Mouse (Mus musculus): ENCODE measurements around the gene Slc7a10. TPM values are rescaled to one million over a fixed set of nuclear protein-coding genes. Genes with fewer than 3 reads are reported as not detected.
A peak's percentile ranks its signal among the peaks of the same experiment; 100 is the strongest.
"Not testable (repeated sequence)": the region's sequence is repeated elsewhere in the genome, so short reads cannot be mapped to it uniquely, and the experiment has no call there.

Slc7a10 gene
- total and polyA plus RNA-seq, 3 experiments, result not detected

DNA sequence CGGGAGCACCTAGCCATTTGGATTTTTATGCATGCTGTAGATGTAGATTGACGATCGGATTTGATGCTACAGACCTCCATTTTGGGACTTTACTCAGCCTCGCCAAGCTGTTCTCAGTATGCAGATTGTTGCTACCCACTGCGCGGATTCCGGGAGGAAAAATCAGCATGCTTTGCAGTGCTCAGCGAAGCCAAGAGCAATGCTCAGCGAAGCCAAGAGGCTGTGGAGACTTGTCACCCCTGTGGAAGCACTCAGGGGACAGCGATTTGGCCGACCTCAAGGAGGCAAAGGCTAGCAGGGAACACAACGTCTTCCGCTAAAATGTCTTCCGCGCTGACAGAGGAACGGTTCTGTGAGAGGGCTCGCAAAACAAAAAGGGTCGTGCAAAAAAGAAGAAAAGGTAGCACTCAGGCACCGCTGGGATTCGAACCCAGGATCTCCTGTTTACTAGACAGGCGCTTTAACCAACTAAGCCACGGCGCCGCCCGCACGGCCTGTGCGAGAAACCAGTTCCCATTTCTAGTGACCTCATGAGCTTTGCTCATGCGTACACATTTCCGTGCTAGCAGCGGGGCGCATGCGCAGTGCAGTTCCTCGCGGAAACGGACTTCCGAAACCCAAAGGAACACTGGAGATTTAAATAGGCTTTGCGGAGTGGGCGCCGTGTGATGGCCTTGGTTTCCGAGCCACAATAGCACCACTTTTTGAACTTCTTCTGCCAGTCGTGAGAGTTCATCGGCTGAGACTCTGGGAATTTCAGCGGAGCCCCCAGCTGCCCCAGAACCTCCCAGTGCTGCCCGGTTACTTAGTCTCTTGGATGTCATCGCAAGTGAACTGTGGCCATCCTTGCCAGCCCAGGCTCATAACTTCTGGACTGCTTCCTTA, 48.4 kb downstream of the Slc7a10 start (continued):
- no peak for TF ChIP-seq ZC3H11A (IDR thresholded peaks at IDR 0.05; ENCODE audit: low read depth, low read length)

DNA sequence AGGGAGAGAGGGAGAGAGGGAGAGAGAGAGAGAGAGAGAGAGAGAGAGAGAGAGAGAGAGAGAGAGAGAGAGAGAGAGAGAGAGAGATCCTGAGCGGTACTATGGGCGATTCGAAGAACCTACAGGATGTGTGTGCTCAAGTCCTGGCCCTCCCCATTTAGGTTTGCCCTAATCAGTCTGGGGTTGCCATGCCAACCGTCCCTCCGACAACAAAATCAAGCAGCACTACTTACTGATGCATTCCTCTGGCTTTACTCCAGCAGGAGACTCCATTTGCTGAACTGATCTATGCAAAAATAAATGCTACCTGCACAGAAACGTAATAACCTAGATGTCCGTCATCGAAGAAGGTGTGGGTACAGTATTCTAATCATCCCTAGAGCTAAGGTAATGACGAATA, 49.1 kb downstream of the Slc7a10 start:
- peak overlapping the region; percentile 55 for H3K4me2 ChIP-seq (ENCODE audit: insufficient read depth, low read depth, poor library complexity, severe bottlenecking)
- H3K9me3 ChIP-seq (replicated peaks; ENCODE audit: low read length), result peaks cover 13% of the 10 kb centered on the region
- dilution Hi-C loops (cut with MboI; ENCODE audit: extremely low pct_ligation_motif_present, extremely low pct_unique_long_range_greater_than_20kb, low sequenced_read_pairs), result no loop called here
- H3K4me3 ChIP-seq (replicated peaks in 1 of 3; ENCODE audit: low read depth in 2 of 3, low read length in 2 of 3, poor library complexity in 1 of 3), result peak overlapping the region; percentile 19 to 47 (median 30)
- H3K79me2 ChIP-seq (replicated peaks; ENCODE audit: control insufficient read depth, extremely low read depth, insufficient read depth, poor library complexity, severe bottlenecking), result no peaks in the 10 kb centered on the region
- peak; percentile 55 for DNase-seq (ENCODE audit: extremely low read depth)
- no peak overlapping the region for H3K9ac ChIP-seq (ENCODE audit: insufficient read depth, low read depth)
- no peaks in the 10 kb centered on the region for H3K36me3 ChIP-seq (replicated peaks in 1 of 2; ENCODE audit: control insufficient read depth in 1 of 2, insufficient read depth in 1 of 2, low read length in 1 of 2)
- peak; percentile 55 for TF ChIP-seq MXI1 (IDR thresholded peaks at IDR 0.05; ENCODE audit: low read depth, low read length)
- TF ChIP-seq IRF4 (IDR thresholded peaks at IDR 0.05; ENCODE audit: low read depth, low read length), result no peak
- H3K27ac ChIP-seq (ENCODE audit: insufficient read depth, low read depth), result no peak overlapping the region
- H3K4me1 ChIP-seq (ENCODE audit: control insufficient read depth in 1 of 2, insufficient read depth in 2 of 2), result peaks cover 5 to 11% of the 10 kb centered on the region in 2 experiments
- in situ Hi-C loops (cut with MboI; ENCODE audit: low pct_ligation_motif_present, low pct_unique_long_range_greater_than_20kb, low sequenced_read_pairs), result no loop called here
- no peaks in the 10 kb centered on the region for H3K27me3 ChIP-seq (replicated peaks)

DNA sequence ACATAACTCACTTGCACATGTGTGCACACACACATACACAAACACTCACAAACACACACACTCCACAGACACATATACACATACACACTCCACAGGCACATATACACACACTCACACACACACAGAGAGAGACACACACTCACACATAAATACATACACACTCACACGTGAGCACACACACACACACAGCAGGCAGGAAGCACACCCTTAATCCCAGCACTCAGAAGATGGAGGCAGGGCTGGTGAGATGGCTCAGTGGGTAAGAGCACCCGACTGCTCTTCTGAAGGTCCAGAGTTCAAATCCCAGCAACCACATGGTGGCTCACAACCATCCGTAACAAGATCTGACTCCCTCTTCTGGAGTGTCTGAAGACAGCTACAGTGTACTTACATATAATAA, 51.8 kb downstream of the Slc7a10 start:
- in situ Hi-C loops (cut with MboI; ENCODE audit: low pct_ligation_motif_present, low pct_unique_long_range_greater_than_20kb, low sequenced_read_pairs), result not testable (repeated sequence)
- TF ChIP-seq TBP (conservative IDR thresholded peaks at IDR 0.05; ENCODE audit: low read depth, low read length), result peak; percentile 66; the same call in 1 of the 2 replicates

More for the DNA sequence above, 51.8 kb downstream of the Slc7a10 start:
- dilution Hi-C loops (cut with MboI; ENCODE audit: extremely low pct_ligation_motif_present, extremely low pct_unique_long_range_greater_than_20kb, low sequenced_read_pairs); H3K27me3 ChIP-seq (replicated peaks); H3K9ac ChIP-seq (ENCODE audit: insufficient read depth, low read depth); H3K27ac ChIP-seq (ENCODE audit: insufficient read depth, low read depth); H3K9me3 ChIP-seq (replicated peaks; ENCODE audit: low read length); H3K4me2 ChIP-seq (ENCODE audit: insufficient read depth, low read depth, poor library complexity, severe bottlenecking); H3K4me3 ChIP-seq (replicated peaks in 1 of 3; ENCODE audit: low read depth in 2 of 3, low read length in 2 of 3, poor library complexity in 1 of 3); H3K36me3 ChIP-seq (replicated peaks in 1 of 2; ENCODE audit: control insufficient read depth in 1 of 2, insufficient read depth in 1 of 2, low read length in 1 of 2); H3K79me2 ChIP-seq (replicated peaks; ENCODE audit: control insufficient read depth, extremely low read depth, insufficient read depth, poor library complexity, severe bottlenecking): not testable (repeated sequence)
- peak; percentile 4 for DNase-seq (ENCODE audit: extremely low read depth)
- H3K4me1 ChIP-seq (ENCODE audit: control insufficient read depth in 1 of 2, insufficient read depth in 2 of 2), result peaks cover 5 to 11% of the 10 kb centered on the region in 2 experiments

Other genes starting within 250 kb of the Slc7a10 start
- gene Cebpg, start 129.8 kb upstream of the Slc7a10 start, total RNA-seq (2012; rRNA removed), result 23.6 and 34.6 TPM in 2 replicates
- gene Cebpg, start 129.8 kb upstream of the Slc7a10 start, total RNA-seq (2014; rRNA removed), result 25.3 and 27.0 TPM in 2 replicates
- gene Cebpg, start 129.8 kb upstream of the Slc7a10 start, polyA plus RNA-seq (2012; ENCODE audit: insufficient read length, low read depth), result 19.9 and 23.5 TPM in 2 replicates
- gene Cebpa, start 67.1 kb upstream of the Slc7a10 start, total RNA-seq (2012; rRNA removed), result not detected in 2 replicates
- gene Cebpa, start 67.1 kb upstream of the Slc7a10 start, total RNA-seq (2014; rRNA removed), result not detected in 2 replicates
- not detected in 2 replicates for gene Cebpa, start 67.1 kb upstream of the Slc7a10 start, polyA plus RNA-seq (2012; ENCODE audit: insufficient read length, low read depth)
- gene Lrp3, start 29.1 kb downstream of the Slc7a10 start, total RNA-seq (2012; rRNA removed), result not detected in 2 replicates
- not detected in 2 replicates for gene Lrp3, start 29.1 kb downstream of the Slc7a10 start, total RNA-seq (2014; rRNA removed)
- gene Lrp3, start 29.1 kb downstream of the Slc7a10 start, polyA plus RNA-seq (2012; ENCODE audit: insufficient read length, low read depth), result not detected in 2 replicates
- 6.9 and 7.9 TPM in 2 replicates for gene Gpatch1, start 132.1 kb downstream of the Slc7a10 start, total RNA-seq (2012; rRNA removed)
- 4.2 and 4.3 TPM in 2 replicates for gene Gpatch1, start 132.1 kb downstream of the Slc7a10 start, total RNA-seq (2014; rRNA removed)
- 13.8 and 14.2 TPM in 2 replicates for gene Gpatch1, start 132.1 kb downstream of the Slc7a10 start, polyA plus RNA-seq (2012; ENCODE audit: insufficient read length, low read depth)
- gene Rhpn2, start 147.8 kb downstream of the Slc7a10 start, total RNA-seq (2012; rRNA removed), result 0.13 and 0.25 TPM in 2 replicates
- 0.14 and 0.17 TPM in 2 replicates for gene Rhpn2, start 147.8 kb downstream of the Slc7a10 start, total RNA-seq (2014; rRNA removed)
- 0.34 and 0.63 TPM in 2 replicates for gene Rhpn2, start 147.8 kb downstream of the Slc7a10 start, polyA plus RNA-seq (2012; ENCODE audit: insufficient read length, low read depth)
- 17.6 and 24.1 TPM in 2 replicates for gene Faap24, start 210.5 kb downstream of the Slc7a10 start, total RNA-seq (2012; rRNA removed)
- 20.2 and 23.1 TPM in 2 replicates for gene Faap24, start 210.5 kb downstream of the Slc7a10 start, total RNA-seq (2014; rRNA removed)
- gene Faap24, start 210.5 kb downstream of the Slc7a10 start, polyA plus RNA-seq (2012; ENCODE audit: insufficient read length, low read depth), result 50.7 and 55.1 TPM in 2 replicates
- gene Cep89, start 210.7 kb downstream of the Slc7a10 start, total RNA-seq (2012; rRNA removed), result 11.8 and 12.6 TPM in 2 replicates
- 5.2 and 6.7 TPM in 2 replicates for gene Cep89, start 210.7 kb downstream of the Slc7a10 start, total RNA-seq (2014; rRNA removed)
- 25.4 and 28.7 TPM in 2 replicates for gene Cep89, start 210.7 kb downstream of the Slc7a10 start, polyA plus RNA-seq (2012; ENCODE audit: insufficient read length, low read depth)

All from CH12.LX (cell line).